Mouse (Mus musculus) midbrain, embryonic 16.5 days (tissue): ENCODE results near the gene Vmn2r92. TPM values are rescaled to one million over a fixed set of nuclear protein-coding genes. Genes with fewer than 3 reads are reported as not detected.
"Not testable (repeated sequence)": the region's sequence is repeated elsewhere in the genome, so short reads cannot be mapped to it uniquely, and the experiment has no call there.

Experiments used
- ATAC-seq: fragments of 200-750 bp; cut with Nextera tagmentation; 2 replicates; pipeline ENCODE4 v1.8.0; 2017; ENCODE audit warnings: moderate TSS enrichment
- H3K27ac ChIP-seq: fragments of 300-500 bp; sonication (generic); 2 replicates; pipeline ENCODE4 v1.5.1; 2014; ENCODE audit warnings: mild to moderate bottlenecking, low read length, mixed read lengths
- H3K27me3 ChIP-seq: fragments of 300-500 bp; sonication (generic); 2 replicates; pipeline ENCODE4 v1.6.1; 2014; ENCODE audit warnings: low read depth, low read length, mixed read lengths; ENCODE audit not compliant: control insufficient read depth, insufficient read depth
- H3K36me3 ChIP-seq: fragments of 300-500 bp; sonication (generic); 2 replicates; pipeline ENCODE4 v1.6.1; 2014; ENCODE audit warnings: mild to moderate bottlenecking, low read length, moderate library complexity, mixed read lengths; ENCODE audit not compliant: control insufficient read depth, insufficient read depth
- H3K4me1 ChIP-seq: fragments of 300-500 bp; sonication (generic); 2 replicates; pipeline ENCODE4 v1.6.1; 2014; ENCODE audit warnings: mild to moderate bottlenecking, low read length, mixed read lengths; ENCODE audit not compliant: control insufficient read depth, insufficient read depth
- H3K4me2 ChIP-seq: fragments of 300-500 bp; sonication (generic); 2 replicates; pipeline ENCODE4 v1.6.1; 2014; ENCODE audit warnings: mild to moderate bottlenecking, low read length, mixed read lengths
- H3K4me3 ChIP-seq: fragments of 300-500 bp; sonication (generic); 2 replicates; pipeline ENCODE4 v1.5.1; 2014; ENCODE audit warnings: low read depth, mild to moderate bottlenecking, low read length, moderate library complexity, mixed read lengths
- H3K9ac ChIP-seq: fragments of 300-500 bp; sonication (generic); 2 replicates; pipeline ENCODE4 v1.6.1; 2014; ENCODE audit warnings: low read depth, low read length, mixed read lengths
- H3K9me3 ChIP-seq: fragments of 300-500 bp; sonication (generic); replicated peaks from 2 replicates; pipeline ENCODE4 v1.6.1; 2014; ENCODE audit warnings: mild to moderate bottlenecking, low read length, mixed read lengths; ENCODE audit not compliant: control insufficient read depth, poor library complexity, severe bottlenecking
- WGBS: fragments of 180-500 bp; shearing (Covaris S2); extraction: QIAGEN DNeasy Blood & Tissue Kit; methylation state at CpG from one replicate; pipeline ENCODE4 v1.1.7; 2014; 5-methylcytosine and 5-hydroxymethylcytosine counted together
- polyA plus RNA-seq: library from polyadenylated mRNA; unstranded; fragments of >200 nt; fragmentation: Nextera tagmentation; extraction: Ambion mirVana; gene quantifications from 2 replicates; pipeline ENCODE4 v1.2.1, GENCODE M21; 2015

The Vmn2r92 gene
- polyA plus RNA-seq: not detected in 2 replicates

DNA sequence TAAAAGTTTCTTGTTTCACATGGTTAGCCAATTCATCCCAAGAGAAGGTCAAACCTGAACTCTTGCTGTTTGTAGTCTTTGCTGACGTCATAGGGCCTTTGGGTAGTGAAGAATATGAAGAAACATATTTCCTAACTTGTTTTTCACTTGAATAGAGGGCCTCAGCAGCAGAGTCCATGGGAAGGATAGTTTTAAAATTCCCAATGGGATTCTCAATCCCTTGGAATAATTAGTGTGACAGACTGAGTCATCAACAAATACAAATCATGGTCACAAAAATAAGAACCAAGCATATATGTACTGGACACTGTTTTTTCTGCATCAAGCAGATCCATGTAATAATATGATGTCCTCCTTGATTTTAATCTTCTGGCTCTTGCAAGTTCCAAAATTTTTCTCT lies at the start of gene Vmn2r92:
Gene Vmn2r92 (plus strand): TSS at position 301 of the 400 bp plus-strand sequence.
- H3K4me2 ChIP-seq, ATAC-seq: not testable (repeated sequence)

DNA sequence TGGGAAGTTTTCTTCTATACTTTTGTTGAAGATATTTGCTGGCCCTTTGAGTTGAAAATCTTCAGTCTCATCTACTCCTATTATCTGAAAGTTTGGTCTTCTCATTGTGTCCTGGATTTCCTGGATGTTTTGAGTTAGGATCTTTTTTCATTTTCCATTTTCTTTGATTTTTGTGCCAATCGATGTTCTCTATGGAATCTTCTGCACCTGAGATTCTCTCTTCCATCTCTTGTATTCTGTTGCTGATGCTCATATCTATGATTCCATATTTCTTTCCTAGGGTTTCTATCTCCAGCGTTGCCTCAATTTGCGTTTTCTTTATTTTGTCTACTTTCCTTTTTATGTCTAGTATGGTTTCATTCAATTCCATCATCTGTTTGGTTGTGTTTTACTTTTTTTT lies 49.4 kb upstream of the Vmn2r92 start:
- H3K27ac ChIP-seq, H3K4me3 ChIP-seq, H3K4me1 ChIP-seq, H3K9me3 ChIP-seq, H3K36me3 ChIP-seq, H3K4me2 ChIP-seq, ATAC-seq, H3K9ac ChIP-seq, H3K27me3 ChIP-seq: not testable (repeated sequence)
- WGBS: 90% methylated on average over 3 of the region's 3 CpGs

More for the DNA sequence above, at the start of gene Vmn2r92:
- not testable (repeated sequence) for H3K9ac ChIP-seq, H3K27ac ChIP-seq, H3K4me3 ChIP-seq, H3K27me3 ChIP-seq, H3K36me3 ChIP-seq, H3K9me3 ChIP-seq, H3K4me1 ChIP-seq
- 69% methylated on average over 1 of the region's 1 CpGs for WGBS

DNA sequence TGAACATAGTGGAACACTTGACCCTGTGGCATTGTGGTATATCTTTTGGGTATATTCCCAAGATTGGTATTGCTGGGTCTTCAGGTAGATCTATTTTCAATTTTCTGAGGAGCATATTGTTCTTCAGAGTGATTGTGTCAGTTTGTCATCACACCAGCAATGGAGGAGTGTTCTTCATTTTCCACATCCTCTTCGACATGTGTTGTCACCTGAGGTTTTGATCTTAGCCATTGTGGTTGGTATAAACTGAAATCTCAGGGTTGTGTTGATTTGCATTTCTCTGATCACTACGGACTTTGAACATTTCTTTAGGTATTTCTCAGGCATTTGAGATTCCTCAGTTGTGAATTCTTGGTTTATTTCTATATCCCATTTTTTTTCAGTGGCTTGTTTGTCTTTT lies 9.5 kb downstream of the Vmn2r92 start:
- H3K27me3 ChIP-seq, H3K27ac ChIP-seq, H3K36me3 ChIP-seq, H3K9me3 ChIP-seq, H3K4me1 ChIP-seq, ATAC-seq, H3K4me2 ChIP-seq, H3K4me3 ChIP-seq, H3K9ac ChIP-seq: not testable (repeated sequence)
- WGBS: 70% methylated on average over 2 of the region's 2 CpGs

DNA sequence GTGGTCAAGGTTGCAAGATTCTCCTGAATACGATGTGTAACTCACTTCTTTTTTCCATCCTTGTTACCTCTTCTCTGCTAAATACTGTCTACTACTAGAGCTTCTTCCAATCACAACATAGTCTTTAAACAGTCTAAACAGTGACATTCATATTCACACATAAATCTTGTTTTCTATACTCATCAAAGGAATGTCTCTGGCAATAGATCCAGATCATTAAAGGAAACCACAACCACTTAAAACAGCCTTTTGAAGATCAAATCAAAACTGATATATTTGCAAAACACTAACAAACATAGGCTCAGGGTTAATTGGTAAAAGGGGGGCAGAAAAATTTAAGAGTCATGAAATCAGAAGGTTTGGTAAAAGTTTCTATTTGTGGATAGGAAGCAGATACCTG lies 38.0 kb downstream of the Vmn2r92 start:
- Histone ChIP-seq H3K4me2 (no peak overlapping the region), H3K9me3 (no peaks in the 10 kb centered on the region), H3K27ac (no peak overlapping the region), H3K9ac (no peak overlapping the region), H3K4me1 (no peaks in the 10 kb centered on the region), H3K4me3 (no peak overlapping the region), H3K27me3 (no peaks in the 10 kb centered on the region), H3K36me3 (no peaks in the 10 kb centered on the region)
- WGBS: 85% methylated on average over 1 of the region's 1 CpGs
- no peak for ATAC-seq

DNA sequence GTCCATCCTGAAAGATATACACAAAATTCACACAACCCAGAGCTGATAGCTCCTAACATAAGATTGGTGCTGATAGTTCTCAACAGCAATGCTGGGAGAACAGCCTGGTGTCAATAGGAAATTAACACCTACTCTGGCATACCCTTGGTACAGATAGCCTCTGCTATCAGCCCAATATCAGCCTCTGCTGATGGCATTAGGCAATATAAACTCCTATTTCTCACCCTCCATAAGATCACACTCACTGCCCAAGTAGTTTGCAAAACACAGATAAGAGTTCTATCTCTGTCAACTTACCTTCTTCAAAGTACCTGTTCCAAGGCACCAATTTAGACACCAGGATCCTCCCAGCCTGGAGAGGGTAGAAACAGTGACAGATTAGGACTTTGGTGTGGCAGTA lies 69.6 kb downstream of the Vmn2r92 start:
- no peak overlapping the region for H3K9ac ChIP-seq
- H3K4me1 ChIP-seq: no peaks in the 10 kb centered on the region
- H3K27me3 ChIP-seq: no peaks in the 10 kb centered on the region
- no peaks in the 10 kb centered on the region for H3K36me3 ChIP-seq
- no peak overlapping the region for H3K4me2 ChIP-seq
- H3K9me3 ChIP-seq: peaks cover 5% of the 10 kb centered on the region; the same call in 1 of the 2 replicates
- no peak for ATAC-seq
- no peak overlapping the region for H3K4me3 ChIP-seq
- H3K27ac ChIP-seq: no peak overlapping the region

DNA sequence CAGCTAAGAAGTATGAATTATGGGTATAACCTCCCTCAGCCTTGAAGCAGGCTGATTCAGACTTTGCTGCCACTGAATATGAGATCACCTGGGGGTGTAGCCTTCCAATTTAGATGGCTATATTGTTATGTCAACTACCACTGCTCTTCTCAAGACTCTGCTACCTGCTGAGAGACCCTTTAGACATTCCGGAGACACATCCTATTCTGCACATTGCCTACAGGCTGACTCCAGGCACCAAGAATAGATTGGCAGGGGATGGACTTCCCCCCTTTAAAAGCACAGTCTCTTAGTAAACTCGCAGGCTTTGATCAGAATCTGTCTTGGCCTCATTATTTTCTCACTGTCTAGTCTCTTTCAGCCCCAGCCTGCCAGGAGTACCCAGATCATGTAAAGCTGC lies 80.3 kb downstream of the Vmn2r92 start:
- H3K9me3 ChIP-seq: peaks cover 5% of the 10 kb centered on the region
- no peak overlapping the region for H3K4me2 ChIP-seq
- H3K4me1 ChIP-seq: no peaks in the 10 kb centered on the region
- no peak overlapping the region for H3K4me3 ChIP-seq
- H3K27me3 ChIP-seq: no peaks in the 10 kb centered on the region
- H3K27ac ChIP-seq: no peak overlapping the region
- no peaks in the 10 kb centered on the region for H3K36me3 ChIP-seq
- H3K9ac ChIP-seq: no peak overlapping the region
- WGBS: 79% methylated on average over 2 of the region's 2 CpGs
- ATAC-seq: no peak

DNA sequence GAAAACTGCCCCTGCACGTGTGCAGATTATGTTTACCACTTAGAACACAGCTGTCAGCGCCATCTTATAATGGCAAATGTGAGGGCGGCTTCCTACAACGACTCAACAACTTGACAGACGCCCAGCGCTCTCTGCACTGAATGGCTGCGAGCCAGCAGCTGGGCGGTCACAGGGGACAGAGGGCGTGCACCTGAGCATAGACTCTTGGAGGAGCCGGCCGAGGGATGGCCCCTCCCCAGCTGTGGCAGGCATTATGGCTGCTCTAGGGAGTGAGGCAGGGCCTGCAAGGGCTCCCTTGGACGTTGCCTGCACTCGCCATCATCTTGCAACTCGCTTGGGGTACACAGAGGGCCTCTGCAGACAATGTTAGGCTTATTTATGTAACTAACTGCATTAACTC lies 85.2 kb downstream of the Vmn2r92 start:
- H3K9ac ChIP-seq: no peak overlapping the region
- H3K27ac ChIP-seq: no peak overlapping the region
- WGBS: 80% methylated on average over 13 of the region's 14 CpGs

More for the DNA sequence above, 85.2 kb downstream of the Vmn2r92 start:
- Histone ChIP-seq H3K27me3 (no peaks in the 10 kb centered on the region), H3K4me2 (no peak overlapping the region), H3K9me3 (peaks cover 8% of the 10 kb centered on the region), H3K36me3 (no peaks in the 10 kb centered on the region), H3K4me3 (no peak overlapping the region), H3K4me1 (no peaks in the 10 kb centered on the region)
- ATAC-seq: no peak

Other genes starting within 250 kb of the Vmn2r92 start
- not detected in 2 replicates for gene Fpr-rs4, start 130.2 kb upstream of the Vmn2r92 start, polyA plus RNA-seq
- gene Vmn2r124, start 102.5 kb upstream of the Vmn2r92 start, polyA plus RNA-seq: not detected in 2 replicates
- gene Vmn2r91, start 66.9 kb upstream of the Vmn2r92 start, polyA plus RNA-seq: not detected in 2 replicates
- gene Vmn2r94, start 125.9 kb downstream of the Vmn2r92 start, polyA plus RNA-seq: not detected in 2 replicates
- gene Vmn2r93, start 146.2 kb downstream of the Vmn2r92 start, polyA plus RNA-seq: not detected in 2 replicates